22 mouse cellular contexts compared by ENCODE assay signal in genomic region chr16:65332412-65332811, GRCm38 (mm10).
"Had no signal": no experiment of that assay in that cellular context is flagged by ENCODE, and none has a peak within 500 bp of the region (broad histone marks: within the 10 kb centered on the region; RNA-seq: fewer than 3 reads in every experiment).

No protein-coding gene starts in this region.

- DNase-seq: heart, postnatal 10 days; heart, postnatal 14 days; heart, postnatal 36 days; heart, postnatal 4 days; kidney, adult 11 months; kidney, adult 18-20 months; kidney, adult 2 months; kidney, adult 8-10 months; kidney, adult 9 months; kidney, postnatal 10 days; kidney, postnatal 14 days; kidney, postnatal 25 days; kidney, postnatal 36 days; kidney, postnatal 4 days; layer of hippocampus, adult 9-11 months; layer of hippocampus, postnatal 36 days had no signal

- ATAC-seq: hindbrain, embryonic 16.5 days; hindbrain, postnatal 0 days; inflammation-experienced regulatory T-cells, adult 6 months; intestine, embryonic 15.5 days; intestine, embryonic 16.5 days; intestine, postnatal 0 days had no signal
